Mouse (Mus musculus): ENCODE measurements around the gene Mapk9.

Mapk9 gene

GRCm38 (mm10) chr11:49840666-49841065 lies 5.9 kb upstream of the Mapk9 start:
- peak; percentile 50 for DNase-seq (ENCODE audit: low spot score)

GRCm38 (mm10) chr11:49841886-49842285 lies 4.7 kb upstream of the Mapk9 start:
- no peak for DNase-seq (ENCODE audit: low spot score)

DNA sequence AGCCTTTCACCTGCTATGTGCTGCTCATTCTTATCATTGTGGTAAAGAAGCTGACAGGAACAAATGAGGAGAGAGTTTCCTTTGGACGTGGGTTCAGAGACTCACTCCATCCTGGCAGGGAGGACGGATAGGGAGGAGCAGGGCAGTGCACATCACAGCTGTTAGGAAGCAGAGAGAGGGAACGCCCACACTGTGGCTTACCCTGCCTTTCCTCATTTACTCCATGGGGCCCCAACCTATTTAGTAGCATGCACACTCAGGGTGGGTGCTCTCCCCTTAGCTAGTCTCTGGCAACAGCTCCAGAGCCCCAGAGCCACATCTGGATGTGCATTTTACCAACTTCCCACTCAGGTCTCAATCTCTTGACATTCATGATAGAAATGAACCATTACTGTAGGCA lies 3.8 kb upstream of the Mapk9 start:
- DNase-seq (ENCODE audit: low spot score): no peak

DNA sequence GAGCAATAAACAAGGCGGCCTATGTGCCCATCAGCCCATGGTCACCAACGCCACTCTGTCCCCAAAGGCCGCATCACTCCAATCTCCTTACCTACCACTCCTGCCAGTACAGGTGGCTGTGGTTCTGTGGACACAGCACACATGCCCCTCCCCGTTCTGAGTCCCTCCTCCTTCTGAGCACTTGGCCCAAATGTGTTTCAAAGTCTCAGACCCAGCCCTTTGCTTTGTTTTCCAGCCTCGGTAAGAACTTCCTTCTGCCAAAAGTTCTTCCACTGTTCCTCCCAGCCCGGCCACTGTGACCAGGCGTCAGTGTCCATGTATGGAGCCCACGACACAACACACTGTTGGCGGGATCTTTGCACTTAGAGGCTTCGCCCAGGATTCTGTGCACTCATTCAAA lies 2.2 kb upstream of the Mapk9 start:
- DNase-seq (ENCODE audit: low spot score): no peak

DNA sequence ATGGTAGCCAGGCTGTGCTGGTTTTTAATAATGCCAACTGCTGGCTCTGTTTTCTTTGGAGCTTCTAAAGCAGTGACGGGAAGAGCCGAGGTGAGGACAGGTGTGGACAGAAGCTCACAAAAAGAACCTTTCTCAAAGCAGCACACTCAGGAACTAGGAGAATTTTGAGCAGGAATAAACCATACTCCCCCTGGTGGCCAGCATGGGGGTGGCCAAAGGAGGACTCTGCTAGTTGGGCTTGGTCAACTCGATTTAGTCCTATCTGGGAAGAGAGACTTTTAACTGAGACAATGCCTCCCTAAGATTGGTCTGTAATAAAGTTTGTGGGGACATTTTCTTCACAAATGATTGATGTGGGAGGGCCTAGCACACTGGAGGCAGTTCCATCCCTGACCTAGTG lies 1.6 kb upstream of the Mapk9 start:
- DNase-seq (ENCODE audit: low spot score): peak; percentile 75

DNA sequence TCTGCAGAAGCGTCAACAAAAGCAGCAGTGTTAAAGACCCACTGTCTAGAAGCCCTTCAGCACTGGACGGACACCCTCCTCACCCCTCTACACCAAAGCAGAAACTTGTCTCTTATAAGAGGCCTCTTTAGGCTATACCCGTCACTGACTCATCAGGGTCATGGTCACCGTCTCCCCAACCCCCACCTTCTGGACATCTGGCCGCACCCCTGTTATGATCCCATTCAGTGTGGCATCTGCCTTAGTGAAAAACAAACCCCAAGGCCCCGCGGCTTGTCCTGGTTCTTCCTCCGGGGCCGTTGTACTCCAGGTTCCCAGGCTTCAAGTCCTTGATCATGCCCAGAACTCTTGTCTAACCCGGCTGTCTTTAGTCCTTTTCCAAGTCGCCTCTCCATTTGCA lies 593 bp upstream of the Mapk9 start:
- DNase-seq (ENCODE audit: low spot score): no peak

DNA sequence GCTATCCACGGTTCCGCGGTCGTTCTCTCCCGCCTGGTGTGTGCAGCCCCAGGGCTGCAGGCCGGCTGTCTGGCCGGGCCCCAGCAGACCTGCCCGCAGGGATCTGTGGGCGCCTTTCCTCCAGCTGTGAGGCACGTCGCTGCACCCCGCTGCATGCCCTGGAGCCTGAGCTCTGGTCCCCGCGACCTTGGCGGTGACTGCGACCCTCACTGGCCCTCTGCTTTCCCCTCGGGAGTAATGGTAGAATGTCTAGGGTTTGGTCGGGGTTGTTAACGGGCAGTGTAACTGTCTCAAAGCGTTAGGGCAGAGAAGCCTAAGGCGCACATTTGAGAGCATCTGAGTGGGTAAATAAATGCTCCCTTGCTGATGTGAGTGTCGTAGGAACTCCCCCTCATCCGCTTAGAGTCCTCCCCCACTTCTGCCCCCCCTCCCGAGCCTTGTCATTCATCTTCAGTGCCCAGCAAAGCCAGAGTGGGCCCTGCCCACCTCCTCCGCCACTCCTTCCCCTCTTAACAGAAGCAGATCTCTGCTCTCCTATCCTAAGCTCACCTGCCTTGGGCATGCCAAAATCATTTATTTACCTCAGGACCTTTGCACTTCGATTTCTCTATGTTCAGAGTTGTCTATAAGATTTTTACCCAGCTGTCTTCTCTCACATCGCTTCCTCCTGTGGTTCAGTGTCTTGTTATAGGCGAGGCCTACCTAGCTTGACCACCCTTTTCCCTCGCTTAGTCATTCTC lies 690 bp downstream of the Mapk9 start:
- peak; percentile 22 for DNase-seq (ENCODE audit: low spot score)

DNA sequence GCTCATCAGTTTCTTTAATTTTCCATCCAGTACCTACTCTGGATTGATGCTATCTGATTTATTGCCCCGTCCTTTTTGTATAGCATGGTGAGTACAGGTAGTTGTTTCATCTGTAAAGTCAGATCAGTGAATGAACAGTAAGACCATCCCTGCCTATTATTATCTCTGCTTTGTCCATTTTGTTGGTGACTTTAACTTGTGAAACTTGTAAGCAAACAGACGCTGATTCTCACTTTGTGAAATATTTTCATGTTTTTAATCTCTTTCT lies 1.2 kb downstream of the Mapk9 start:
- DNase-seq (ENCODE audit: low spot score): no peak

DNA sequence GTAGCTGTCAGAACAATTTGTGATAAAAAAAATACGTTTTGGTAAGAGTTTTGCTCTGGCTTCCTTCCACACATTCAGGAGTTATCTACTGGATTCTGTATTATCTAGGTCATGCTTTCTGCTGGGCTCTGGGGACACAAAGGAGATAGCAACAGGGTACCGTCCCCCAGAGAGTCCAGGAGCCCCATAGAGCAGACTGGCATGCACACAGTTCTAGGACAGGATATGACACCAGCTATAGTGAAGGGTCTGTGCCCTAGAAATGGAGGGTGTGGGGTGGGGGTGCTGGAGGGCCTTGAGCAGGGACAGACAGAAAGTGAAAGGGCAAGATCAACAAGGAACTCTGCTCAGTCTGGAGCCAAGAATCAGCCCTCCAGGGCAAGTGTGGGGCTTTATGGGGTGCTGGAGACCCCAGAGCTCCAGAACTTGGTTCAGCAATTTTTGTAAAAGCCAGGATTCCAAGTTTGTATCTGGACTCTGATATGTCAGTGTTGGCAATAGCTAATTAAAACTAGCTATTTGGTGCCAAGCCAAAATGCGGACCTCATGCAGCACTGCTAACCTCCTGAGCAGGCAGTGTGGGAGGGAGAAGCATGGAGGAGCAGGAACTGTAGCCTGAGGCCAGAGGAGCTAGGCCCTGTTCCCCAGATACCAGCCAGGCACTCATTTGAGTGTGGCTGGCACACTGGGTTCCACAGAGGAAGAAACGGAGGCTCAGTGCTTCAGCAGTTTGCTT lies 1.7 kb downstream of the Mapk9 start:
- DNase-seq (ENCODE audit: low spot score): no peak

DNA sequence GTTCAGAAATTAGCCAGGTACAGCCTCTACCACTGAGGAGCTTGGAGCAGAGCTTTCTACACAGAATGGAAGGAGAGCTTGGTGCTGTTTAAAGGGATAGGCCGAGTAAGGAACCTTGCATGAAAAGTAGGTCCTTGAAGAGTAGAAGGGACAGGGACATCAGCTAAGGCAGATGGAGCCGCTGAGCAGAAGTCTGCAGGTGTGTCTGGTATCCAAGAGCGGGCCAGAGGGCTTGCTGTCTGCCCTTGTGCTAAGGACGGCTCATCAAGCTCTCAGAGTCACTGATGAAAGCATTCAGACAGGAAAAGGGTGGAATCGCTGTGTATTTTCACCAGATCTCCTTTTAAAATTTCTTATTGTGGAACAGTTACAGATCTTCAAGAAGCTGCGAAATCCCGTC lies 3.8 kb downstream of the Mapk9 start:
- DNase-seq (ENCODE audit: low spot score): no peak

DNA sequence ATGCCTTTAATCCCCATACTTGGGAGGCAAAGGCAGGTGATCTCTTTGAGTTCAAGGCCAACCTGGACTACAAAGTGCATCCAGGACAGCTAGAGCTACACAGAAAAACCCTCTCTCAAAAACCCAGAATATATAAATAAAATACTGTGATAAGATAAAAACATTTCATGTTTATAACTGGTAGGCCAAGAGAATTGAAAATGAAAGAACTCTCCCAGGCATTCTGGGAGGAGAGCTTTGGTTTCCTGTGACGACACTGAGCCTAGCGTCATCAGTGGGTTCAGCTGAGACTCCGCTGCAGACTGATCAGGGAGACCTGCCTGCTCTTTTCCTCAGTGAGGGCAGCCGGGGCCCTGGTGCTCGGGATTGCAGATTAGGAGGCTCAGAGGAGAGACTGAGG lies 8.6 kb downstream of the Mapk9 start:
- DNase-seq (ENCODE audit: low spot score): no peak

- DNase-seq (ENCODE audit: low spot score): no peak
Measured at GRCm38 (mm10) chr11:49861139-49861538, 14.6 kb downstream of the Mapk9 start.

DNA sequence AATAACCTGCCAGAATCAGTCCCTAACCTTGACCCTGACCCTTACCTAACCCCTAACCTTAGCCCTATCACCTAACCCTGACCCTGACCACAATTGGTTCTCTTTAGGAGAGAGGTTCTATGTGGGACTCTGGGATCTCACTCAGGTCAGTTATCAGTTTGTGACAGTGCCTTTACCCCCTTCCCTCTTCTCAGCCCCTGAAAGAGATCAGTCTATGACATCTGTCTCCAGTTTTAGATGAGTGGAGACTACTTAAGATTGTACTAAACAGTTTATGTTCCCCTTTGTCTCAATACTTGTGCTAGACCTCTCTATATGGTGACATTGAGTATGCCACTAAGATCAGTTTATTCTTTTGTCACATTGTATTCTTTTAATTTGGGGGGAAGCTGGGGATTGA lies 17.4 kb downstream of the Mapk9 start:
- no peak for DNase-seq (ENCODE audit: low spot score)

- DNase-seq (ENCODE audit: low spot score): no peak
Measured at GRCm38 (mm10) chr11:49867320-49867719, 20.8 kb downstream of the Mapk9 start.

GRCm38 (mm10) chr11:49869762-49870161 lies 23.2 kb downstream of the Mapk9 start:
- peak; percentile 55 for DNase-seq (ENCODE audit: low spot score)

GRCm38 (mm10) chr11:49871914-49872313 lies 25.4 kb downstream of the Mapk9 start:
- peak; percentile 17 for DNase-seq (ENCODE audit: low spot score)

DNA sequence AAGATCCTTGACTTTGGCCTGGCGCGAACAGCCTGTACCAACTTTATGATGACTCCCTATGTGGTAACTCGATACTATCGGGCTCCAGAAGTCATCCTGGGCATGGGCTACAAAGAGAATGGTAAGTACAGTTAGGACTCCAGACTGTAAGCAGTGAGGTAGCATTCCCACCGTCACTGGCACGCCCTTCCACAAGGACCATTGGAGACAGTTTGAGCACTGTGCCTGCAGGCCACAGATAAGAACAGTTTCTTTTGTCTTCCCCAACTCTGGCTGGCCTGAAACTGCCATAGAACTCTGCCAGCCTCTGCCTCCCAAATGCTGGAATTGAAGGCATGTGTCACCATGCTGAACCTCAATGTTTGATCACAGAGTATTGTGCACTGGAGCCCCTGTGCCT lies 26.2 kb downstream of the Mapk9 start:
- DNase-seq (ENCODE audit: low spot score): no peak

DNA sequence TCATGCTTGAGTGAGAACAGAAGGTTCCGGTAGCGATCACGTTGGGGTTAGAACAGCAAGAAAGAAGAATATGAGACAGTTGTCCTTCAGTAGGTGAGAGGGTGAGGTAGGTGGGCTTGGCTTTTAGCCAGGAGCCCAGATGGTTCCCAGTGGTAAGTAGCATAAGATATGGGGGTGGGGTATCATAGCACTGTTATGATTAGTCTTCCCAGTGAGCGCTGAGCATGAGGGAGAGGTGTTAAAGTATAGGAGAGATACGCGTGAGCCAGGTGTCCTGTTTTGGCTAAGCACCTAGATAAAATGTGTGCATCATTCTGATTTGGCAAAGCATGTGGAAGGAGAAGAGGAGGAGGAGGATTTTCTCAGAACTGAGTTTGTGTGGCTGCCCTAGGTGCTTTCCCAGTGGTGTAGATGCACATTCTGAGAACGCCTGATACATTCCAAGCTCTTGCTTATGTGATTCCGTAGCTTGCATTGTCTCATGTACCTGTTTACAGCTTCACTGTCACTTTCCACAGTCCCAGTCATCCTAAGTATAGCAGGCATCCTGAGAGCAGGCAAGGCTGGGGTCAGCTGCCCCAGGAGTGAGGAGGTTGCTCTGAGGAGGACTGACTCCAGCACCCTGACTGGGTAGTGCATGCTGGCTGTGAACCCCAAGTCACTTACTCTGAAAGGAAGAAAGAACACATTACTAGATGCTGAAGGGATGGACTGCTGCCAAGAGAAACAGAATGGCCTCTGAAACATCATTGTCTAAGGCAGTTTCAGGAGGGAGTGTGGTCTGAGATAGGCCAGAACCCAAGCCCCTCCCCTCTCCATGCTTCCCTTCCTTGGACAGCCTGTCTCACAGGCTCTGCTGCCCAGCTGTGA lies 30.6 kb downstream of the Mapk9 start:
- DNase-seq (ENCODE audit: low spot score): peak; percentile 30

DNA sequence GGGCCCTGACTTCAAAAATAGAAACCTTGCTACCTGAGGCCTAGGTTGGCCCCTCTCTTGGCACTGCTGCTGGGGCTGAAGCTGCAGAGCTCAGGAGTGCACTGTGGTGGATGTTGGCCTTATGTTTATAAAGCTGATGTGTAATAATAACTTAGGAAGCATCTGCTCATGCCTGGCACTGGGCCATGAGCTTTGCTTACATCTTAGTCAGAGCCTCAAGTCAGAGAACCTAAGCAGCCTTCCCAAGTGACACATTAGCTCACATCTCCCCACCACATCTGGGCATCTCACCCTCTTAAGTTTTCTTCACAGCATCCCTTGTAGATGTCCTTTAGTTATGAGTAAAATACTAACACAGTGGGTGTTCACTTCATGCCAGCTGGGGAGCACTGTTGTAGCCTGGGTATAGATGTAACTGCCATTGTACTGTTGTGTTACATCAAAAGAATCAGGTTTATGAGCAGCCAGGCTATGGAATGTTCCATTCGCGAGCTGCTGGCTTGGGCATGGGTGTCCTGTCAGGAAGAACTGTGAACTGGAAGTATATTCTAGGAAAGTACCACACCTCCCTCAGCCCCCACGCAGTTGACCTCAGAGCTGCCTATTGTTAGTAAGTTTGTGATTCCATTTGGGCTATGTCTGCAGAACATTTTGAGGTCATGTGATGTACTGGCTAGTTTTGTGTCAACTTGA lies 33.5 kb downstream of the Mapk9 start:
- peak; percentile 49 for DNase-seq (ENCODE audit: low spot score)

DNA sequence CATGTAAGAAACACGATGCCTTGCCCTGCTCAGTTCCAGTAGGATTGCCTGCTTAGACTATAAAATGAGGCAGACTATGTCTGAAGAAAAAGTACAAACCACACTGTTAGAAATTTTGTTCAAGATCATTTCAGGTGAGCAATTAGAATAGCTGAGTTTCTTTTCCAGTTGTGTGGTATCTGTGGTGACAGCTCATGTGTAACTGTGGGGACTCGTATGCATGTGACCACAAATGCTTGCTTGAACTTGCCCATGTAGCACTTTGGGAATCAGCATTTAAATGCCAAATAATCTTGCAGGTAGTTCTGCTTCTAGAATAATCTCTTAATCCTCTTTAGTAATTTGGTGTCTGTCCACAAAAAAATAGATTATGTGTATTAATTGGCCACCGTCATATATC lies 36.8 kb downstream of the Mapk9 start:
- DNase-seq (ENCODE audit: low spot score): no peak

DNA sequence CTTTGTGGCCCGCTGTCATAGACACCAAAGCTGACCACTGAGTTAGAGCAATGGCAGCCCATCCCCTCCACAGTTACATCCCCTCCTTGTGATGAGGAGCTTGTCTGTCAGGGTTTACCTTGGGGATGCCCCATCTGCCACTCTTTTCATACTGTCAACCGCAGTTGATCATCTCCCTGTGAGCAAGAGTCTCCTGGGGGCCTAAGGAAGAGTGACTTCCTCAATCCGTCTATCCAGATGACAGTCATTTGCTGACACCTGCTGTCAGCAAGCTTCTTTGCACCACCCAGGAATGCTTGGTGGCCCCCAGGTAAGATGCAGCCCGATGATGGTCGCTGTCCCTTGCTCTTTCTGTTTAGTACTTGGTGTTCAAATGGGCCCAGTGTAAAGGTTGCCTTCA lies 41.9 kb downstream of the Mapk9 start:
- DNase-seq (ENCODE audit: low spot score): no peak

- no peak for DNase-seq (ENCODE audit: low spot score)
Measured at GRCm38 (mm10) chr11:49891993-49892392, 45.4 kb downstream of the Mapk9 start.
